Mouse (Mus musculus): ENCODE measurements at regions not wholly inside any gene's neighbourhood (a gene's known extent, or its start where the extent isn't known, plus 50 kb on each side); places are given as distances from the start of the nearest gene placed in this dataset.

GRCm38 (mm10) chr11:28782486-28782885, 70.5 kb upstream of the Efemp1 start:
- WGBS, result 66% methylated on average over 2 of the region's 2 CpGs

GRCm38 (mm10) chr11:28770831-28771230, 82.2 kb upstream of the Efemp1 start:
- Histone ChIP-seq H3K27ac (no peak overlapping the region), H3K27me3 (no peaks in the 10 kb centered on the region), H3K4me1 (no peaks in the 10 kb centered on the region), H3K4me2 (replicated peaks) (no peak overlapping the region), H3K9ac (no peak overlapping the region), H3K36me3 (no peaks in the 10 kb centered on the region), H3K4me3 (no peak overlapping the region), H3K9me3 (replicated peaks) (no peaks in the 10 kb centered on the region)
- no peak for ATAC-seq (ENCODE audit: low FRiP score)
- 88% methylated on average over 1 of the region's 1 CpGs for WGBS

More at GRCm38 (mm10) chr11:28782486-28782885, 70.5 kb upstream of the Efemp1 start:
- Histone ChIP-seq H3K9me3 (replicated peaks) (no peaks in the 10 kb centered on the region), H3K4me1 (no peaks in the 10 kb centered on the region), H3K4me2 (replicated peaks) (no peak overlapping the region), H3K27me3 (no peaks in the 10 kb centered on the region), H3K27ac (no peak overlapping the region), H3K4me3 (no peak overlapping the region), H3K9ac (no peak overlapping the region), H3K36me3 (no peaks in the 10 kb centered on the region)
- no peak for ATAC-seq (ENCODE audit: low FRiP score)

- no peak for ATAC-seq (ENCODE audit: low FRiP score)
- H3K9ac ChIP-seq, result no peak overlapping the region
- H3K27me3 ChIP-seq, result no peaks in the 10 kb centered on the region
- no peak overlapping the region for H3K27ac ChIP-seq
- no peak overlapping the region for H3K4me3 ChIP-seq
- no peaks in the 10 kb centered on the region for H3K36me3 ChIP-seq
- no peak overlapping the region for H3K4me2 ChIP-seq (replicated peaks)
- no peaks in the 10 kb centered on the region for H3K9me3 ChIP-seq (replicated peaks)
- H3K4me1 ChIP-seq, result no peaks in the 10 kb centered on the region
These were observed 92.3 kb upstream of the Efemp1 start for GRCm38 (mm10) chr11:28760751-28761150.

GRCm38 (mm10) chr11:28734941-28735597, 117.9 kb upstream of the Efemp1 start:
- H3K4me1 ChIP-seq, result peaks cover 8% of the 10 kb centered on the region
- peak overlapping the region; percentile 43 for H3K4me2 ChIP-seq (replicated peaks)
- peaks cover 7% of the 10 kb centered on the region; the same call in 1 of the 2 replicates for H3K27me3 ChIP-seq
- 3% methylated on average over 8 of the region's 8 CpGs for WGBS
- no peaks in the 10 kb centered on the region for H3K9me3 ChIP-seq (replicated peaks)
- no peak overlapping the region for H3K9ac ChIP-seq
- peak overlapping the region; percentile 55 for H3K27ac ChIP-seq
- peak; percentile 95 for ATAC-seq (ENCODE audit: low FRiP score)
- H3K4me3 ChIP-seq, result no peak overlapping the region
- no peaks in the 10 kb centered on the region for H3K36me3 ChIP-seq

GRCm38 (mm10) chr11:28734581-28734931, 118.4 kb upstream of the Efemp1 start:
- no peaks in the 10 kb centered on the region for H3K36me3 ChIP-seq
- WGBS, result 22% methylated on average over 1 of the region's 1 CpGs
- H3K9ac ChIP-seq, result no peak overlapping the region
- no peak overlapping the region for H3K4me3 ChIP-seq
- no peak overlapping the region for H3K4me2 ChIP-seq (replicated peaks)
- no peak overlapping the region; the same call in 1 of the 2 replicates for H3K27ac ChIP-seq
- peak; percentile 46 for ATAC-seq (ENCODE audit: low FRiP score)
- no peaks in the 10 kb centered on the region for H3K9me3 ChIP-seq (replicated peaks)
- H3K4me1 ChIP-seq, result peaks cover 8% of the 10 kb centered on the region
- H3K27me3 ChIP-seq, result peaks cover 7% of the 10 kb centered on the region; the same call in 1 of the 2 replicates

GRCm38 (mm10) chr11:28733877-28734580, 119.0 kb upstream of the Efemp1 start:
- peaks cover 8% of the 10 kb centered on the region for H3K4me1 ChIP-seq
- no peak overlapping the region for H3K4me3 ChIP-seq
- H3K27me3 ChIP-seq, result peaks cover 7% of the 10 kb centered on the region; the same call in 1 of the 2 replicates
- WGBS, result 25% methylated on average over 3 of the region's 3 CpGs
- ATAC-seq (ENCODE audit: low FRiP score), result no peak
- no peaks in the 10 kb centered on the region for H3K36me3 ChIP-seq
- no peaks in the 10 kb centered on the region for H3K9me3 ChIP-seq (replicated peaks)
- no peak overlapping the region for H3K9ac ChIP-seq
- no peak overlapping the region for H3K27ac ChIP-seq
- H3K4me2 ChIP-seq (replicated peaks), result no peak overlapping the region

GRCm38 (mm10) chr11:28730140-28730539, 122.9 kb upstream of the Efemp1 start:
- H3K9ac ChIP-seq, result no peak overlapping the region
- H3K4me3 ChIP-seq, result no peak overlapping the region
- no peaks in the 10 kb centered on the region for H3K9me3 ChIP-seq (replicated peaks)
- WGBS, result 44% methylated on average over 2 of the region's 2 CpGs
- no peak overlapping the region for H3K4me2 ChIP-seq (replicated peaks)
- H3K36me3 ChIP-seq, result no peaks in the 10 kb centered on the region
- H3K27ac ChIP-seq, result no peak overlapping the region
- ATAC-seq (ENCODE audit: low FRiP score), result no peak
- H3K4me1 ChIP-seq, result peaks cover 6% of the 10 kb centered on the region; the same call in 1 of the 2 replicates
- peaks cover 7% of the 10 kb centered on the region for H3K27me3 ChIP-seq

- H3K4me1 ChIP-seq, result no peaks in the 10 kb centered on the region
These were observed 125.4 kb upstream of the Ccdc85a start for GRCm38 (mm10) chr11:28709511-28709910.

GRCm38 (mm10) chr11:28708431-28708830, 124.3 kb upstream of the Ccdc85a start:
- Histone ChIP-seq H3K4me2 (replicated peaks) (no peak overlapping the region), H3K4me1 (no peaks in the 10 kb centered on the region), H3K27ac (no peak overlapping the region), H3K27me3 (no peaks in the 10 kb centered on the region), H3K9ac (no peak overlapping the region), H3K9me3 (replicated peaks) (no peaks in the 10 kb centered on the region), H3K4me3 (no peak overlapping the region), H3K36me3 (no peaks in the 10 kb centered on the region)
- WGBS, result 96% methylated on average over 6 of the region's 6 CpGs
- no peak for ATAC-seq (ENCODE audit: low FRiP score)

More at GRCm38 (mm10) chr11:28709511-28709910, 125.4 kb upstream of the Ccdc85a start:
- Histone ChIP-seq H3K36me3 (no peaks in the 10 kb centered on the region), H3K9ac (no peak overlapping the region), H3K27me3 (no peaks in the 10 kb centered on the region), H3K9me3 (replicated peaks) (no peaks in the 10 kb centered on the region), H3K27ac (no peak overlapping the region), H3K4me3 (no peak overlapping the region), H3K4me2 (replicated peaks) (no peak overlapping the region)
- 67% methylated on average over 3 of the region's 3 CpGs for WGBS
- no peak for ATAC-seq (ENCODE audit: low FRiP score)

- H3K4me1 ChIP-seq, result peaks cover 3% of the 10 kb centered on the region; the same call in 1 of the 2 replicates
- no peak overlapping the region for H3K9ac ChIP-seq
- no peak overlapping the region for H3K27ac ChIP-seq
- H3K36me3 ChIP-seq, result no peaks in the 10 kb centered on the region
- WGBS, result 77% methylated on average over 1 of the region's 1 CpGs
- H3K4me3 ChIP-seq, result no peak overlapping the region
- H3K4me2 ChIP-seq (replicated peaks), result no peak overlapping the region
- ATAC-seq (ENCODE audit: low FRiP score), result no peak
- no peaks in the 10 kb centered on the region for H3K27me3 ChIP-seq
- no peaks in the 10 kb centered on the region for H3K9me3 ChIP-seq (replicated peaks)
These were observed 118.3 kb upstream of the Ccdc85a start for GRCm38 (mm10) chr11:28702384-28702783.

GRCm38 (mm10) chr11:28701379-28701778, 117.3 kb upstream of the Ccdc85a start:
- WGBS, result 94% methylated on average over 2 of the region's 2 CpGs
- Histone ChIP-seq H3K4me3 (no peak overlapping the region), H3K4me2 (replicated peaks) (no peak overlapping the region), H3K36me3 (no peaks in the 10 kb centered on the region), H3K9ac (no peak overlapping the region), H3K27me3 (no peaks in the 10 kb centered on the region), H3K4me1 (peaks cover 3% of the 10 kb centered on the region; the same call in 1 of the 2 replicates), H3K27ac (no peak overlapping the region), H3K9me3 (replicated peaks) (no peaks in the 10 kb centered on the region)
- no peak for ATAC-seq (ENCODE audit: low FRiP score)

GRCm38 (mm10) chr11:28699766-28700165, 115.6 kb upstream of the Ccdc85a start:
- H3K4me2 ChIP-seq (replicated peaks), result no peak overlapping the region
- ATAC-seq (ENCODE audit: low FRiP score), result no peak
- H3K27me3 ChIP-seq, result no peaks in the 10 kb centered on the region
- H3K4me3 ChIP-seq, result no peak overlapping the region
- H3K9ac ChIP-seq, result no peak overlapping the region
- no peaks in the 10 kb centered on the region for H3K36me3 ChIP-seq
- H3K9me3 ChIP-seq (replicated peaks), result no peaks in the 10 kb centered on the region
- H3K4me1 ChIP-seq, result peaks cover 3% of the 10 kb centered on the region; the same call in 1 of the 2 replicates
- no peak overlapping the region for H3K27ac ChIP-seq

Data from hindbrain, embryonic 12.5 days (tissue).